Mouse (Mus musculus): ENCODE measurements around the gene Tmed1.

GRCm38 (mm10) chr9:21527917-21528324, 17.9 kb upstream of the Tmed1 start:
- TF ChIP-seq CTCF (IDR thresholded peaks at IDR 0.05; ENCODE audit: low read depth) (no peak), EP300 (IDR thresholded peaks at IDR 0.05; ENCODE audit: low read depth) (no peak)

Data from liver, embryonic 14.5 days (tissue).